Mouse (Mus musculus) kidney, adult 2 months (tissue): ENCODE measurements around the gene Mknk1.

Experiments used
- CTCF ChIP-seq: fragments of 200-500 bp; conservative IDR thresholded peaks from 2 replicates; pipeline ENCODE4 v1.5.1; 2011; ENCODE audit warnings: low read depth, mild to moderate bottlenecking, control low read depth, low read length, moderate library complexity, mixed read lengths; ENCODE audit not compliant: insufficient read depth, insufficient read length
- POLR2A ChIP-seq: fragments of 200-500 bp; IDR thresholded peaks from one replicate; pipeline ENCODE4 v1.6.1; 2011; ENCODE audit warnings: low read depth, low read length, control low read depth

DNA sequence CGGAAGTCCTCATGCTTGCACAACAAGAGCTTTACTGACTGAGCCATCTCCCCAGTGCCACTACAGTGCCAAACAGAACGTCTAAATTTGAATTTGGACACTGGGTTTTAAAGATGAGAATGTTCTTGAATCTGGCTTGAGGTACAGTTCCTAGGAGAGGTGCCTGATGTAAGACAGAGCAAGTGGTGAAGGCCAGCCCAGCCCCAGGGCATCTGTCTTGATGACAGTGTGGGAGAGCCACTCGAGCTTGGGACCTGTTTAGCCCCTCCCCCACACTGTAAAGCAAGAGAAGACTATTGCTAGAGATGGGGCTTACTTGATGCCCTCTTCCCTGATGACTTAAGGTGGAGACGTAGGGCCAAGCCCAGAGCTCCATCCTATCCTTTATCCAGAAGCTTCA lies 43.2 kb downstream of the Mknk1 start:
- TF ChIP-seq POLR2A, result no peak
- TF ChIP-seq CTCF, result no peak
